ENCODE assay signal across 21 mouse cellular contexts in the genomic region with DNA sequence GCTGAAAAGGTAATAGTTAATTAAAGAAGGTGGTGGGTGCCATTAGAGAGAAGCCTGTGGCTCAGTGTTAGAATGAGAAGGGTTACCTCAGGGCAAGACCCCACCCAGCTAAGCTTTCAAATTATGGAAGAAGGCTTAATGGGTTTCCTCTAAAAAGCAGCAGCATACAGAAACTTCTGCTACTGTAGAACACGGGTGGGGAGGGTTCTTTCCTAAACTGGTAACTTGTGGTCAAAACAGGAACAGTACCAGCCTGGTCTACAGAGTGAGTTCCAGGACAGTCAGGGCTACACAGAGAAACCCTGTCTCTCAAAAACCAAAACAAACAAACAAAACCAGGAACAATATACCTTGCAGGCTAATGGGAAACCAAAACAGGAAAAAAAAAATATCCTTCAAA. TPM values are rescaled to one million over a fixed set of nuclear protein-coding genes. Genes with fewer than 3 reads are reported as not detected.
DNase-seq lines count a peak whose midpoint lies in the region; ATAC-seq and TF ChIP-seq lines count a peak whose summit lies in the region.
"Had no signal": no experiment of that assay in that cellular context is flagged by ENCODE, and none has a peak within 500 bp of the region (broad histone marks: within the 10 kb centered on the region; RNA-seq: fewer than 3 reads in every experiment).

No protein-coding gene starts in this region.

- H3K4me3 ChIP-seq in brown adipose tissue, adult 24 weeks (ENCODE audit: insufficient read depth, low read depth, low read length), result no peak overlapping the region
- H3K4me3 ChIP-seq in liver, postnatal 0 days (ENCODE audit: low read depth, low read length), result no peak overlapping the region
- H3K4me3 ChIP-seq in forebrain, embryonic 13.5 days, result no peak overlapping the region
- H3K4me3 ChIP-seq: forebrain, embryonic 12.5 days; heart, embryonic 12.5 days; limb, embryonic 13.5 days; midbrain, embryonic 13.5 days; myocyte; neural tube, embryonic 15.5 days had no signal

- no peaks in the 10 kb centered on the region for H3K36me3 ChIP-seq in liver, postnatal 0 days (replicated peaks; ENCODE audit: insufficient read depth, low read length)
- 0 out of 2 replicates have a peak, but pooled peaks cover 11% of the 10 kb centered on the region for H3K36me3 ChIP-seq in forebrain, embryonic 13.5 days (ENCODE audit: poor library complexity, severe bottlenecking)
- H3K36me3 ChIP-seq: forebrain, embryonic 12.5 days had no signal

- H3K9me3 ChIP-seq in liver, postnatal 0 days (ENCODE audit: low read length), result no peaks in the 10 kb centered on the region; the same call in 1 of the 2 replicates
- H3K9me3 ChIP-seq in forebrain, embryonic 13.5 days (replicated peaks), result no peaks in the 10 kb centered on the region
- H3K9me3 ChIP-seq: forebrain, embryonic 12.5 days; heart, embryonic 12.5 days; limb, embryonic 13.5 days; midbrain, embryonic 13.5 days; neural tube, embryonic 15.5 days had no signal

- TF ChIP-seq EP300 in liver, postnatal 0 days (IDR thresholded peaks at IDR 0.05; ENCODE audit: low read depth), result no peak

- H3K9ac ChIP-seq in liver, postnatal 0 days (replicated peaks), result no peak overlapping the region
- no peak overlapping the region for H3K9ac ChIP-seq in forebrain, embryonic 13.5 days
- H3K9ac ChIP-seq: forebrain, embryonic 12.5 days; heart, embryonic 12.5 days; limb, embryonic 13.5 days; midbrain, embryonic 13.5 days; neural tube, embryonic 15.5 days had no signal

- DNase-seq in spleen, postnatal 36 days (ENCODE audit: low spot score in 2 of 2), result peak; percentile 22 to 50
- no peak for DNase-seq in spleen, adult 12 weeks (ENCODE audit: low spot score)
- DNase-seq in liver, postnatal 0 days, result no peak
- DNase-seq in cerebellum, adult 9-10 months, result no peak
- DNase-seq in kidney, postnatal 4 days, result no peak
- DNase-seq: adrenal gland, adult 8-10 months; cerebellum, postnatal 10 days; kidney, adult 18-20 months; kidney, postnatal 10 days; right cerebral cortex, postnatal 4 days had no signal

- no peaks in the 10 kb centered on the region for H3K4me1 ChIP-seq in brown adipose tissue, adult 24 weeks (ENCODE audit: control insufficient read depth, insufficient read depth, insufficient read length, low read length)
- peaks cover 11% of the 10 kb centered on the region for H3K4me1 ChIP-seq in liver, postnatal 0 days (ENCODE audit: insufficient read depth)
- no peaks in the 10 kb centered on the region for H3K4me1 ChIP-seq in forebrain, embryonic 13.5 days
- H3K4me1 ChIP-seq: forebrain, embryonic 12.5 days; neural tube, embryonic 15.5 days had no signal

- whole genome bisulfite sequencing in liver, postnatal 0 days (ENCODE audit: insufficient replicate concordance), result 50% methylated on average over 1 of the region's 1 CpGs
- 55% methylated on average over 1 of the region's 1 CpGs for WGBS in forebrain, embryonic 13.5 days

- no peak for TF ChIP-seq CTCF in liver, postnatal 0 days (IDR thresholded peaks at IDR 0.05; ENCODE audit: low read depth)

- 0 out of 2 replicates have a peak overlapping the region, but pooled peaks have one; percentile 43 for H3K27ac ChIP-seq in brown adipose tissue, adult 24 weeks (replicated peaks; ENCODE audit: low read depth, low read length)
- H3K27ac ChIP-seq in liver, postnatal 0 days (ENCODE audit: low read depth), result peak overlapping the region; percentile 19
- H3K27ac ChIP-seq in forebrain, embryonic 13.5 days, result no peak overlapping the region
- H3K27ac ChIP-seq: forebrain, embryonic 12.5 days; limb, embryonic 13.5 days; midbrain, embryonic 13.5 days; neural tube, embryonic 15.5 days had no signal

- no peak for ATAC-seq in liver, postnatal 0 days
- no peak for ATAC-seq in forebrain, embryonic 13.5 days
- ATAC-seq: CD4-positive, CD25-positive, alpha-beta regulatory T cell, adult 4 months; hindbrain, embryonic 16.5 days; lung, postnatal 0 days; midbrain, embryonic 13.5 days had no signal

- no peaks in the 10 kb centered on the region for H3K27me3 ChIP-seq in liver, postnatal 0 days (ENCODE audit: insufficient read depth, low read length)
- no peaks in the 10 kb centered on the region for H3K27me3 ChIP-seq in forebrain, embryonic 13.5 days
- H3K27me3 ChIP-seq: forebrain, embryonic 12.5 days; heart, embryonic 12.5 days; limb, embryonic 13.5 days; midbrain, embryonic 13.5 days; neural tube, embryonic 15.5 days had no signal

- no peak overlapping the region; the same call in 1 of the 2 replicates for H3K4me2 ChIP-seq in liver, postnatal 0 days (ENCODE audit: low read depth, low read length)
- H3K4me2 ChIP-seq in forebrain, embryonic 13.5 days, result no peak overlapping the region
- H3K4me2 ChIP-seq: forebrain, embryonic 12.5 days; heart, embryonic 12.5 days; limb, embryonic 13.5 days; midbrain, embryonic 13.5 days; neural tube, embryonic 15.5 days had no signal

RNA-seq across cellular contexts. Expression of a gene that starts 7.1 kb away (rescaled TPM):
- polyA plus RNA-seq in brown adipose tissue, adult 24 weeks (2012; ENCODE audit: insufficient read depth, insufficient read length, missing spikeins), result 19.3 and 20.0 TPM in 2 replicates
- 22.7 and 23.9 TPM in 2 replicates for polyA plus RNA-seq in liver, postnatal 0 days (2015; fragmentation: Nextera tagmentation; extraction: Ambion mirVana)
- polyA plus RNA-seq in forebrain, embryonic 13.5 days (2015; fragmentation: Nextera tagmentation; extraction: Ambion mirVana), result 39.3 and 41.9 TPM in 2 replicates

RNA-seq across cellular contexts. Expression of a gene that starts 50.3 kb away (rescaled TPM):
- 3.6 and 5.5 TPM in 2 replicates for polyA plus RNA-seq in brown adipose tissue, adult 24 weeks (2012; ENCODE audit: insufficient read depth, insufficient read length, missing spikeins)
- 3.8 and 4.5 TPM in 2 replicates for polyA plus RNA-seq in liver, postnatal 0 days (2015; fragmentation: Nextera tagmentation; extraction: Ambion mirVana)
- 14.8 and 15.8 TPM in 2 replicates for polyA plus RNA-seq in forebrain, embryonic 13.5 days (2015; fragmentation: Nextera tagmentation; extraction: Ambion mirVana)
- polyA plus RNA-seq: CD4-positive, CD25-positive, alpha-beta regulatory T cell, adult 4 months had no signal

Comparison
In these comparisons a context has a peak if more than half of its experiments do, and no peak if none do; other contexts are left out.
1. DNase-seq: peak in spleen, postnatal 36 days (2 of 2); none in spleen, adult 12 weeks (single experiment), liver, postnatal 0 days (single experiment), cerebellum, adult 9-10 months (single experiment) and kidney, postnatal 4 days (0 of 2).